Mouse (Mus musculus) G1E (cell line): ENCODE data around the gene Lyzl6.

ENCODE experiments used
- CTCF ChIP-seq: IDR thresholded peaks from 2 replicates; pipeline ENCODE4 v1.5.1; 2012; ENCODE audit warnings: low read depth, low read length, inconsistent platforms, mixed read lengths
- POLR2AphosphoS5 ChIP-seq: IDR thresholded peaks from 2 replicates; pipeline ENCODE4 v1.6.1; 2012; ENCODE audit warnings: low read depth, low read length, inconsistent platforms; ENCODE audit not compliant: insufficient replicate concordance

DNA sequence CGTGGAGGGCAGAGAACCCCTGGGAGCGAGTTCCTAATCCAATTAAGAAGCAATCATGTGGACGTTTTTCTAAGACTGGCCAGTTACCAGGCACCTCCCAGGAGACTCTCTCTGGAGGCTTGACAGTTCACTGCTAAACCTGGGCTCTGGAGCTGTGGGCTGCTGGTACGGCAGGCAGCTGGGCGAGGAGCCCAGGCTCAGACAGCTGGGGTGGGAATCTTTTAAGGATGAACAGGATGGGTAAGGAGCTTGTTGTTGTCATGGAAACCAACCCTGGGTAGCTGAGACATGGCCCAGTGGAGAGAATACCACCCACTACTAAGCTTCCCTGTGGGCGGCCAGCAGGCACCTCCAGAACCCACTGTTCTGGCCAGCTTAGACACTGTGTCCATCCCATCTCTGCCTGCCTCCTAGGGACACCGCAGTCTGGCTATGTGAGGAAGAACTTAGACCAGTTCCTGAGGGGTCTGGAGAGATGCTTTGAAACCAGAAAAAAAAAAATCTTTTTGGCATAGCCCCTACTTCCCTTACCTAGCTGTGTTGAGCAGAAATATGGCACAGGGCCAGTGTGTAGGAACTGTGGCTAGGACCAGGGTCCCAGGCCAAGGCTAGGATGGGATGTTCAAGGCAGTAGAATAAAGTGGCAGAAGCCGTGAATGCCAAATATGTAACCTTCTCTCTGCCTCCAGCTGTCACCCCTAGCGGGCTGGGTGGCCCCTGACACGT lies 27.7 kb upstream of the Lyzl6 start:
- no peak for TF ChIP-seq CTCF
- no peak for TF ChIP-seq POLR2AphosphoS5
